Mouse (Mus musculus) embryonic fibroblast, embryonic 13.5 days (primary cell): ENCODE measurements around the gene Ywhag.

Experiments used
- CTCF ChIP-seq: IDR thresholded peaks from 2 replicates; pipeline ENCODE4 v1.5.1; 2011; ENCODE audit warnings: mild to moderate bottlenecking, control low read depth, low read length, moderate library complexity, borderline replicate concordance; ENCODE audit not compliant: insufficient read depth
- POLR2A ChIP-seq: IDR thresholded peaks from 2 replicates; pipeline ENCODE4 v1.6.1; 2011; ENCODE audit warnings: low read depth, mild to moderate bottlenecking, control low read depth, low read length, moderate library complexity

- TF ChIP-seq CTCF: no peak
- TF ChIP-seq POLR2A: no peak
Observed at GRCm38 (mm10) chr5:135923901-135924300, 10.5 kb downstream of the Ywhag start.
